ENCODE assay signal across 9 mouse cellular contexts in genomic region chr5:147956821-147957564, GRCm38 (mm10). TPM values are rescaled to one million over a fixed set of nuclear protein-coding genes. Genes with fewer than 3 reads are reported as not detected.
DNase-seq lines count a peak whose midpoint lies in the region; ATAC-seq and TF ChIP-seq lines count a peak whose summit lies in the region.
"Had no signal": no experiment of that assay in that cellular context is flagged by ENCODE, and none has a peak within 500 bp of the region (broad histone marks: within the 10 kb centered on the region; RNA-seq: fewer than 3 reads in every experiment).

Mtus2 (plus strand) TSS chr5:147957320.

- no peak for TF ChIP-seq POLR2A in bone marrow macrophage, adult 2 months (IDR thresholded peaks at IDR 0.05; ENCODE audit: borderline replicate concordance, low read depth, low read length)

- no peaks in the 10 kb centered on the region for H3K36me3 ChIP-seq in embryonic facial prominence, embryonic 12.5 days
- H3K36me3 ChIP-seq in intestine, postnatal 0 days (ENCODE audit: control insufficient read depth, insufficient read depth) = no peaks in the 10 kb centered on the region

- H3K9ac ChIP-seq in embryonic facial prominence, embryonic 12.5 days = peak within 1 kb of the TSS; percentile 32
- H3K9ac ChIP-seq in intestine, postnatal 0 days (ENCODE audit: low read depth, low read length) = 0 out of 2 replicates have a peak within 1 kb of the TSS, but pooled peaks have one; percentile 38

- peak; percentile 64 for TF ChIP-seq CTCF in bone marrow macrophage, adult 2 months (IDR thresholded peaks at IDR 0.05; ENCODE audit: low read depth, low read length)
- peak; percentile 96 for TF ChIP-seq CTCF in intestine, postnatal 0 days (IDR thresholded peaks at IDR 0.05; ENCODE audit: low read depth)

- H3K9me3 ChIP-seq in embryonic facial prominence, embryonic 12.5 days = no peaks in the 10 kb centered on the region
- H3K9me3 ChIP-seq in intestine, postnatal 0 days (ENCODE audit: control insufficient read depth) = no peaks in the 10 kb centered on the region

- intact Hi-C loops in left cerebral cortex, postnatal 25 days (cut with DNase I) = loop anchor here (1.0 to 5.0 kb wide), 4 partner anchors 96 to 282 kb away; no protein-coding TSS in a partner anchor

- peak within 1 kb of the TSS; percentile 95 for H3K4me2 ChIP-seq in embryonic facial prominence, embryonic 12.5 days (replicated peaks)
- H3K4me2 ChIP-seq in intestine, postnatal 0 days (replicated peaks; ENCODE audit: low read depth) = peak within 1 kb of the TSS; percentile 83

- ATAC-seq in embryonic facial prominence, embryonic 12.5 days (ENCODE audit: insufficient number of reproducible peaks, insufficient read depth, low FRiP score, low TSS enrichment) = peak; percentile 74
- ATAC-seq in granulocyte monocyte progenitor cell, adult 5-6 weeks (replicated peaks; ENCODE audit: poor library complexity, severe bottlenecking) = peak; percentile 97
- ATAC-seq in intestine, postnatal 0 days = peak; percentile 65; the same call in 1 of the 2 replicates
- peak; percentile 87 for ATAC-seq in megakaryocyte-erythroid progenitor cell, adult 5-6 weeks (replicated peaks; ENCODE audit: low FRiP score, low TSS enrichment, poor library complexity, severe bottlenecking)

- under 1% methylated on average over 55 of the region's 55 CpGs for WGBS in embryonic facial prominence, embryonic 12.5 days
- WGBS in intestine, postnatal 0 days = under 1% methylated on average over 52 of the region's 55 CpGs

- peak; percentile 90 to 91 for DNase-seq in left cerebral cortex, postnatal 25 days (ENCODE audit: low spot score in 2 of 2)
- peak; percentile 78 for DNase-seq in right cerebral cortex, postnatal 36 days (ENCODE audit: low spot score in 2 of 2)
- peak; percentile 44 to 75 for DNase-seq in urinary bladder, postnatal 36 days (ENCODE audit: low spot score in 2 of 2)

- no peak within 1 kb of the TSS for H3K27ac ChIP-seq in bone marrow macrophage, adult 2 months (ENCODE audit: insufficient read depth, low read depth, low read length)
- H3K27ac ChIP-seq in embryonic facial prominence, embryonic 12.5 days = no peak within 1 kb of the TSS
- H3K27ac ChIP-seq in intestine, postnatal 0 days (ENCODE audit: low read depth, low read length) = no peak within 1 kb of the TSS

- H3K27me3 ChIP-seq in embryonic facial prominence, embryonic 12.5 days = peaks cover 33% of the 10 kb centered on the region
- peaks cover 28% of the 10 kb centered on the region for H3K27me3 ChIP-seq in intestine, postnatal 0 days (replicated peaks; ENCODE audit: control insufficient read depth, insufficient read depth, low read length)

- no peaks in the 10 kb centered on the region for H3K4me1 ChIP-seq in bone marrow macrophage, adult 2 months (ENCODE audit: control insufficient read depth, insufficient read depth, low read length)
- H3K4me1 ChIP-seq in embryonic facial prominence, embryonic 12.5 days = peaks cover 8% of the 10 kb centered on the region; the same call in 1 of the 2 replicates
- 0 out of 2 replicates have a peak, but pooled peaks cover 3% of the 10 kb centered on the region for H3K4me1 ChIP-seq in intestine, postnatal 0 days (replicated peaks; ENCODE audit: control insufficient read depth, insufficient read depth, low read length)

- peak within 1 kb of the TSS; percentile 20 for H3K4me3 ChIP-seq in bone marrow macrophage, adult 2 months (ENCODE audit: insufficient read depth, low read length)
- peak within 1 kb of the TSS; percentile 52 for H3K4me3 ChIP-seq in embryonic facial prominence, embryonic 12.5 days
- H3K4me3 ChIP-seq in intestine, postnatal 0 days (ENCODE audit: low read depth, low read length) = peak within 1 kb of the TSS; percentile 50
- H3K4me3 ChIP-seq: myocyte had no signal

RNA-seq across cellular contexts. Expression of gene Mtus2, which starts in this region (rescaled TPM):
- 1.7 and 2.3 TPM in 2 replicates for polyA plus RNA-seq in bone marrow macrophage, adult 2 months (2012; ENCODE audit: insufficient read depth, insufficient read length, missing spikeins)
- 10.5 and 11.0 TPM in 2 replicates for polyA plus RNA-seq in embryonic facial prominence, embryonic 12.5 days (2016; fragmentation: Nextera tagmentation; extraction: Ambion mirVana)
- total RNA-seq in granulocyte monocyte progenitor cell, adult 5-6 weeks (2014; fragmentation: Nextera tagmentation) = 1.2 and 2.2 TPM in 2 replicates
- 0.82 and 1.1 TPM in 2 replicates for total RNA-seq in granulocyte monocyte progenitor cell, adult 5-6 weeks (2017)
- polyA plus RNA-seq in intestine, postnatal 0 days (2015; fragmentation: Nextera tagmentation; extraction: Ambion mirVana) = 14.0 and 15.8 TPM in 2 replicates
- total RNA-seq in left cerebral cortex, postnatal 25 days (2021) = 10 to 100 TPM; 35.0 to 39.0 TPM
- 0.27 and 1.5 TPM in 2 replicates for total RNA-seq in megakaryocyte-erythroid progenitor cell, adult 5-6 weeks (2014; fragmentation: Nextera tagmentation)
- total RNA-seq in megakaryocyte-erythroid progenitor cell, adult 5-6 weeks (2017) = 0.65 and 1.8 TPM in 2 replicates

Comparison
In these comparisons a context has a peak if more than half of its experiments do, and no peak if none do; other contexts are left out.
1. RNA of gene Mtus2 (total RNA-seq): 35.0 to 39.0 TPM in left cerebral cortex, postnatal 25 days; 0.82 to 2.2 TPM in granulocyte monocyte progenitor cell, adult 5-6 weeks and 0.27 to 1.8 TPM in megakaryocyte-erythroid progenitor cell, adult 5-6 weeks; every median in the first group is over 10 times any median in the second.
2. Peak in every context shown above with its lines, with median percentiles within 50 percentile points of each other: H3K4me3 ChIP-seq, ATAC-seq and DNase-seq.